Mouse (Mus musculus) stomach, embryonic 16.5 days (tissue): ENCODE data around the gene Tln2. TPM values are rescaled to one million over a fixed set of nuclear protein-coding genes. Genes with fewer than 3 reads are reported as not detected.

Source experiments
- ATAC-seq: fragments of 200-750 bp; cut with Nextera tagmentation; 2 replicates; pipeline ENCODE4 v1.8.0; 2017; ENCODE audit warnings: moderate number of reproducible peaks, moderate TSS enrichment; ENCODE audit not compliant: insufficient read depth, low FRiP score
- H3K27ac ChIP-seq: fragments of 300-500 bp; sonication (generic); 2 replicates; pipeline ENCODE4 v1.5.1; 2014; ENCODE audit warnings: low read length
- H3K27me3 ChIP-seq: fragments of 300-500 bp; sonication (generic); 2 replicates; pipeline ENCODE4 v1.6.1; 2014; ENCODE audit warnings: low read length, control low read depth, mixed read lengths; ENCODE audit not compliant: control insufficient read depth, insufficient read depth
- H3K36me3 ChIP-seq: fragments of 300-500 bp; sonication (generic); 2 replicates; pipeline ENCODE4 v1.6.1; 2014; ENCODE audit warnings: low read length; ENCODE audit not compliant: control insufficient read depth, insufficient read depth
- H3K4me1 ChIP-seq: fragments of 300-500 bp; sonication (generic); 2 replicates; pipeline ENCODE4 v1.6.1; 2014; ENCODE audit warnings: low read length, control low read depth, mixed read lengths; ENCODE audit not compliant: control insufficient read depth, insufficient read depth
- H3K4me2 ChIP-seq: fragments of 300-500 bp; sonication (generic); 2 replicates; pipeline ENCODE4 v1.6.1; 2014; ENCODE audit warnings: low read depth, low read length, mixed read lengths
- H3K4me3 ChIP-seq: fragments of 300-500 bp; sonication (generic); replicated peaks from 2 replicates; pipeline ENCODE4 v1.5.1; 2014; ENCODE audit warnings: mild to moderate bottlenecking, low read length
- H3K9ac ChIP-seq: fragments of 300-500 bp; sonication (generic); 2 replicates; pipeline ENCODE4 v1.6.1; 2014; ENCODE audit warnings: low read length
- H3K9me3 ChIP-seq: fragments of 300-500 bp; sonication (generic); replicated peaks from 2 replicates; pipeline ENCODE4 v1.6.1; 2016; ENCODE audit warnings: low read length, control low read depth; ENCODE audit not compliant: control insufficient read depth
- WGBS: fragments of 180-500 bp; shearing (Covaris S2); extraction: QIAGEN DNeasy Blood & Tissue Kit; methylation state at CpG from one replicate; pipeline ENCODE4 v1.1.7; 2014; 5-methylcytosine and 5-hydroxymethylcytosine counted together
- polyA plus RNA-seq: library from polyadenylated mRNA; unstranded; fragments of >200 nt; fragmentation: Nextera tagmentation; extraction: Ambion mirVana; gene quantifications from 2 replicates; pipeline ENCODE4 v1.2.1, GENCODE M21; 2015

The Tln2 gene
- polyA plus RNA-seq, 1 experiment from 2014 or later, result 25.4 TPM

DNA sequence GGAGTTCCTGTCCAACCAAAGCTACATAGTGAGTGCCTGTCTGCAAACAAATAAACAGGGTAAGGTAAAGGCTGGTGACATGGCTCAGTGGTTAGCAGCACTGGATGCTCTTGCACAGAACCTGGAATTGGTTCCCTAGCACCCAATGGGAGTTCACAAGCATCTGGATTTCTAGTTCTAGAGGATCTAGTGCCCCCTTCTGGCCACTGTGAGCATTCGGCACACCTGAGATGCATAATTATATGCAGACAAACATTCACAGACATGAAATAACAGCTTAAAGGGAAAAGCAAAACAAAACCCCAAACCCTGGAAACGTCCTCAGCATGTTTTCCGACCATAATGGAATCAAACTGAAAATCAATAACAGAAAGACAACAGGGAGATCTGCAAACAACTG is 191.4 kb downstream of the Tln2 start:
- H3K4me3 ChIP-seq, result no peak overlapping the region
- H3K36me3 ChIP-seq, result no peaks in the 10 kb centered on the region; the same call in none of the 2 replicates
- no peak for ATAC-seq
- H3K27me3 ChIP-seq, result no peaks in the 10 kb centered on the region
- H3K9me3 ChIP-seq, result no peaks in the 10 kb centered on the region
- no peak overlapping the region for H3K4me2 ChIP-seq
- H3K4me1 ChIP-seq, result no peaks in the 10 kb centered on the region
- 92% methylated on average over 3 of the region's 3 CpGs for WGBS
- H3K9ac ChIP-seq, result no peak overlapping the region
- no peak overlapping the region for H3K27ac ChIP-seq

DNA sequence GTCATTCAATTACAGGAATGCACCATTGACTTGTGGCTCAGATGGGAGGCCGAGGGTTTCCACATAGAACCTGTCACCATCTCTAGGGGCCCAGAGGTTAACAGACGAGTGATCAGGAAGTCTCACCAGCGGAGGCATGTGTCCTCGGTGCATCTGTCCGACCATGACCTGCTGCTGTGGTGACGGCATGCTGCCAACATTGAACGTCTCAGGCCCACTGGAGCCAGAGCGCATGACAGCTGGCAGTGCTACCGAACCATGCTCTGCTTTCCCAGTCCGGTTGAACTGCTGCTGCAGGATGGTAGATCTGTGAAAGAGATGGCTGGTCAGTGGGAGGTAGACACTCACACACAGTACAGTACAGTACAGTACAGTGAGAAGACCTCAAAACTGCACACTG is 197.0 kb downstream of the Tln2 start:
- WGBS, result 88% methylated on average over 10 of the region's 10 CpGs
- H3K36me3 ChIP-seq, result no peaks in the 10 kb centered on the region
- no peaks in the 10 kb centered on the region for H3K4me1 ChIP-seq
- no peak overlapping the region for H3K4me3 ChIP-seq
- ATAC-seq, result no peak
- H3K4me2 ChIP-seq, result no peak overlapping the region
- no peaks in the 10 kb centered on the region for H3K9me3 ChIP-seq
- no peaks in the 10 kb centered on the region for H3K27me3 ChIP-seq
- no peak overlapping the region for H3K9ac ChIP-seq
- H3K27ac ChIP-seq, result no peak overlapping the region

DNA sequence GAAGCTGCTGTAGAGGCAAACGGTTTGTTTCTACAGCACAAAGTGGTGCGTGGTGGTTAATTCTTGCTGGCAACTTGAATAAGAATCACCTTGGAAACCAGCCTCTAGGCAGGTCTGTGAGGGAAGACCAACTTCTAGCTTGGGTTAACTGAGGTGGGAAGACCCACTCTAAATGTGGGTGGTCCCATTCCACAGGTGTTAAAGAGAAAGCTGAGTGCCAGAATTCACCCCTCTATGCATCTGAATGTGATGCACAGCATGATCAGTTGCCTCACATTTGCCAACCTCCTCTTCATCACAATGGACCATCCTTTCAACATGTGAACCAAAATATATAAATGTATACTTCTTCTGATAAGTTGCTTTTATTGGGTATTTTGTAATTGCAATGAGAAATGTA is 197.4 kb downstream of the Tln2 start:
- Histone ChIP-seq H3K27me3 (no peaks in the 10 kb centered on the region), H3K4me1 (no peaks in the 10 kb centered on the region), H3K4me2 (no peak overlapping the region), H3K9me3 (peaks cover 3% of the 10 kb centered on the region; the same call in 1 of the 2 replicates), H3K9ac (no peak overlapping the region), H3K27ac (no peak overlapping the region), H3K4me3 (no peak overlapping the region), H3K36me3 (no peaks in the 10 kb centered on the region)
- ATAC-seq, result no peak
- WGBS, result 85% methylated on average over 2 of the region's 2 CpGs

DNA sequence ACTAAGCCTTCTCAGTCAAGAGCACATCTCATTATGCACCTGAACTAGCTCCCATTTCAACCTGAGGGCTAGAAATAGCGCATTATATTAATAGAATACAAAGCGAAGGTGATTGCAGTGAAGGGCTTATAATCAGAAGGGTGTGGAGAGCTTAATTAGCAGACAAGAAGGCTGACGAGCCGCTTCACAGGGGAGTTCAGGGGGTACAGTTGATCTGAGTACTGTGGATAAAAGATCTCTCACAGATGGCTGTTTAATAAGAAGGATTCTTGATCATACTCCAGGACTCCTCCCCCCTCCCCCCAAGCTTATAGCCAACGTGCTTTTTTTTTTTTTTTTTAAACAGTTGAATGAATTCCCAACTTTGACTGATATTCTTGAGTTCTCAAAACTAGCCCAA is 198.0 kb downstream of the Tln2 start:
- Histone ChIP-seq H3K27ac (no peak overlapping the region), H3K4me1 (no peaks in the 10 kb centered on the region), H3K9me3 (peaks cover 5% of the 10 kb centered on the region; the same call in 1 of the 2 replicates), H3K4me3 (no peak overlapping the region), H3K36me3 (no peaks in the 10 kb centered on the region), H3K4me2 (no peak overlapping the region), H3K27me3 (no peaks in the 10 kb centered on the region), H3K9ac (no peak overlapping the region)
- no peak for ATAC-seq
- WGBS, result 80% methylated on average over 5 of the region's 5 CpGs

DNA sequence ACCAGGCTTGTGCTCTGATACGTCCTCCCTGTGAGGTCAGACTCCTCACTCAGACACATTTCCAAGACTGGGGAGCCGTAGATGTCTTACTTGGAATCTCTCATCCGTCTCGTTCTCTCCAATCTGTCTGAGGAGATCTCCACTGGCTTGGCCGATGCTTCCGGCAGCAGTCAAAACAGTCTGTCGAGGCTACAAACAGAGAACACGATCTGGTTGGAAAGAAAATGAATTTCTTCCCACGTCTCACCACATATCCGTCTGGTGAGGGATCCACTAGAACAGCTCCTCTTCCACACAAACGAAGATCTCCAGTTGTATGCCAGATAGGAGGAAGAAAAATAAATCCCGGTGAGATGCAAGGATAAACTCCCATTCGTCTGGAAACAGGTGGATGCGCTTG is 205.1 kb downstream of the Tln2 start:
- no peak overlapping the region for H3K27ac ChIP-seq
- H3K4me2 ChIP-seq, result no peak overlapping the region
- ATAC-seq, result no peak
- H3K27me3 ChIP-seq, result no peaks in the 10 kb centered on the region
- no peak overlapping the region for H3K4me3 ChIP-seq
- WGBS, result 88% methylated on average over 14 of the region's 14 CpGs
- peaks cover 5% of the 10 kb centered on the region; the same call in 1 of the 2 replicates for H3K9me3 ChIP-seq
- no peaks in the 10 kb centered on the region for H3K4me1 ChIP-seq
- no peaks in the 10 kb centered on the region for H3K36me3 ChIP-seq
- H3K9ac ChIP-seq, result no peak overlapping the region

DNA sequence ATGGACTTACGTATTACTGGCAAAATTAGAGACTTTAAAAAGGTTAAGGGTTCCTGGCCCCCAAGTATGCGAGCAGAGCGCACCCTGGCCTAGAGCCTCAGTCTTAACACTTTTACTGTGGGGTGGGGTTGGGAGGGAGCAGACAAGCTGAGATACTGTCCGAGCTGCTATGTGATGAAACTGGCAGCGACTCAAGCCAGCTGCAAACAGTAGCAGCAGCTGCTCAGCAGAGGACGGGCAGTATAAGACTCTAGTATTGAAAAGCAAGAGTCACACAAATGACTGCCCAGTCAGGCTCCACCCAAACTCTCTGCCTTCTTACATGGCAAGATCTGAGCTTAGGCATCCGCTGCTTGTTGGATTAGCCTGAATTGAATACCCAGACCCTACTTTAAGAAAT is 206.1 kb downstream of the Tln2 start:
- 62% methylated on average over 7 of the region's 7 CpGs for WGBS

DNA sequence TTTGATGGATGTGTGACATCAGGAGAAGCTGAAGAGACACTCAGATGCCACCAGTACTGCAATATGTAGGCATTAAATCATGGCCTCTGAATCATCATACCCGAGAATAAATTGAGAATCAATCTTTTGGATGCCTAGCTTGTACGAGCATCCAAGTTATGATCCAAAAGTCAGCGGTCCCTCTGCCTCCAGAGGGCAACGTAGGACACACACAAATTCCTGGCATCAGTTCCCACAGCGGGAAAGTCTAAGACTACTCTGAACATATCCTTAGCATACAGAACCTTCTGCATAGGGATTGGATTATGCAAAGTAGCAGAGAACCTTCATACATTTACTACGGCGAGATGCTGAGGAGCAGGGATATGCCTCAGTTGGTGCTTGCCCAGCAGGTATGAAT is 210.5 kb downstream of the Tln2 start:
- Histone ChIP-seq H3K4me2 (no peak overlapping the region), H3K36me3 (no peaks in the 10 kb centered on the region), H3K27me3 (no peaks in the 10 kb centered on the region), H3K9me3 (no peaks in the 10 kb centered on the region), H3K4me3 (no peak overlapping the region), H3K27ac (no peak overlapping the region), H3K9ac (no peak overlapping the region), H3K4me1 (no peaks in the 10 kb centered on the region)
- WGBS, result 76% methylated on average over 7 of the region's 7 CpGs
- ATAC-seq, result no peak

More for the DNA sequence above, 206.1 kb downstream of the Tln2 start:
- Histone ChIP-seq H3K36me3 (no peaks in the 10 kb centered on the region), H3K4me2 (no peak overlapping the region), H3K27me3 (no peaks in the 10 kb centered on the region), H3K27ac (no peak overlapping the region), H3K9ac (no peak overlapping the region), H3K4me1 (no peaks in the 10 kb centered on the region), H3K4me3 (no peak overlapping the region), H3K9me3 (peaks cover 5% of the 10 kb centered on the region; the same call in 1 of the 2 replicates)
- ATAC-seq, result no peak

DNA sequence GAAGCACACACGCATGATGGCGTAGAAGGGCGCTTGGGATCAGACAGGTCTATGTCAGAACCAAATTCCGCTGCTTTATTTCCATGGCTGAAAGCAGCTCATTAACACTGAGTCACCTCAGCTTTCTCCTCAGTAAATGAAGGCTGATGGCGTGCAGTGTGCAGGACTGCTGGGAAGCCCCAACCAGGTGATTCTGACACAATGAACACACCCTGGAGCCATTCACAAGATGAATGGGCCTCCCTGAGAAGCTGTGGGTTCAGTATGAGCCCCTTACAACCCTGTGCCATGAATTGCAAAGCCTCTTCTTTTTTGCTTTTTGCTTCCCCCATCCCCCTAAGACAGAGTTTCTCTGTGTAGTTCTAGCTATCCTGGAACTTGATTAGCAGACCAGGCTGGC is 212.3 kb downstream of the Tln2 start:
- Histone ChIP-seq H3K9me3 (no peaks in the 10 kb centered on the region), H3K27me3 (no peaks in the 10 kb centered on the region), H3K4me2 (no peak overlapping the region), H3K4me3 (no peak overlapping the region), H3K4me1 (no peaks in the 10 kb centered on the region), H3K36me3 (no peaks in the 10 kb centered on the region), H3K9ac (no peak overlapping the region), H3K27ac (no peak overlapping the region)
- no peak for ATAC-seq
- WGBS, result 92% methylated on average over 5 of the region's 5 CpGs

DNA sequence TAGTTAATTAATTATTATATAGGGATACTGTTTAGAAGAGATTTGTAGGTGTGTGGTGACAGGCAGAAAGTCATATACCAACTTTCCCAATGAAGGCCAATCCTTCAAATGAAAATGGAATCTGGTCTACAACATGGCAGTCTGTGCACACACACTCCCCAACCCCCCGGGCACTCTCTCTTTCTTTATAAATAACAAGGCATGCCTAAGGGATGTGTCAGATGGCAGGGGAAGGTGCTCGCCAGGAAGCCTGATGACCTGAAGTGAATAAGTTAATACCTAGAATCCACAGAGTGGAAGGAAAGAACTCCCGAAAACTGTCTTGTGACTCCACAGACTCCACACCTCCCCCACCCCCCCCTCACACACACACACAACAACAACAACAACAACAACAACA is 228.2 kb downstream of the Tln2 start:
- H3K9me3 ChIP-seq, result no peaks in the 10 kb centered on the region
- no peak overlapping the region for H3K27ac ChIP-seq
- H3K9ac ChIP-seq, result no peak overlapping the region
- no peak for ATAC-seq
- WGBS, result 84% methylated on average over 3 of the region's 3 CpGs
- H3K27me3 ChIP-seq, result no peaks in the 10 kb centered on the region
- H3K4me3 ChIP-seq, result no peak overlapping the region
- H3K4me1 ChIP-seq, result no peaks in the 10 kb centered on the region
- H3K36me3 ChIP-seq, result no peaks in the 10 kb centered on the region
- no peak overlapping the region for H3K4me2 ChIP-seq

DNA sequence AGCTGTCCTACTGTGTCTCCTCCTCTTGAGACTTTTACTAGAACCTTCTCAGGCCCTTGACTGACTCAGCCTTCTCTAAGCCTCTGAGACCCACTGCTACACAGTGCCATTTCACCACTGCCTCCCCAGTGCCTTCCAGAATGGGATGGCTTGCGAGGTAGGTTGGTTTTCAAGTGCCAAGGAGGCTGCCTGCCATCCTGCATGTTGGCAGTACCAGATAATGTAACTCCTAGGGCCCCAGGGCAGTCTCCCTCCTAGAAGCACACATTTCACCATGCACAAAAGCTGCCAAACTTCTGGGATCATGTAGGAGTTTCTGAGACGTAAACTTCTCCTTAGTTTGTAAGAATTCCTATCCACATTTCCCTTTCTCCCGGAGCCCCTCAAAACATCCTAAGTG is 231.1 kb downstream of the Tln2 start:
- Histone ChIP-seq H3K4me1 (no peaks in the 10 kb centered on the region), H3K9me3 (no peaks in the 10 kb centered on the region), H3K9ac (no peak overlapping the region), H3K27ac (no peak overlapping the region), H3K27me3 (no peaks in the 10 kb centered on the region), H3K4me2 (no peak overlapping the region), H3K36me3 (no peaks in the 10 kb centered on the region), H3K4me3 (no peak overlapping the region)
- ATAC-seq, result no peak
- 74% methylated on average over 3 of the region's 3 CpGs for WGBS
